Mouse (Mus musculus) forebrain, embryonic 14.5 days (tissue): ENCODE data around the gene Plk2. TPM values are rescaled to one million over a fixed set of nuclear protein-coding genes. Genes with fewer than 3 reads are reported as not detected.

Experiments
- ATAC-seq: fragments of 200-750 bp; cut with Nextera tagmentation; 2 replicates; pipeline ENCODE4 v1.8.0; 2017; ENCODE audit warnings: mild to moderate bottlenecking, moderate library complexity
- DNase-seq: peaks from one replicate; pipeline ENCODE4 v3.0.0-alpha.2; 2015; ENCODE audit warnings: low spot score
- H3K27ac ChIP-seq: fragments of 300-500 bp; sonication (generic); 2 replicates; pipeline ENCODE4 v1.5.1; 2014; ENCODE audit warnings: low read depth, mild to moderate bottlenecking, control low read depth, low read length, moderate library complexity
- H3K27me3 ChIP-seq: fragments of 300-500 bp; sonication (generic); replicated peaks from 2 replicates; pipeline ENCODE4 v1.6.1; 2014; ENCODE audit warnings: low read length, control low read depth, mixed read lengths; ENCODE audit not compliant: control insufficient read depth, insufficient read depth
- H3K36me3 ChIP-seq: fragments of 300-500 bp; sonication (generic); 2 replicates; pipeline ENCODE4 v1.6.1; 2014; ENCODE audit warnings: low read length, control low read depth; ENCODE audit not compliant: control insufficient read depth, insufficient read depth
- H3K4me1 ChIP-seq: fragments of 300-500 bp; sonication (generic); 2 replicates; pipeline ENCODE4 v1.6.1; 2014; ENCODE audit warnings: antibody characterized with exemption, low read length, control low read depth; ENCODE audit not compliant: control insufficient read depth, insufficient read depth
- H3K4me2 ChIP-seq: fragments of 300-500 bp; sonication (generic); 2 replicates; pipeline ENCODE4 v1.6.1; 2014; ENCODE audit warnings: mild to moderate bottlenecking, control low read depth, low read length
- H3K4me3 ChIP-seq: fragments of 300-500 bp; sonication (generic); 2 replicates; pipeline ENCODE4 v1.5.1; 2014; ENCODE audit warnings: low read depth, low read length, control low read depth
- H3K9ac ChIP-seq: fragments of 300-500 bp; sonication (generic); 2 replicates; pipeline ENCODE4 v1.6.1; 2014; ENCODE audit warnings: mild to moderate bottlenecking, low read length, control low read depth, moderate library complexity
- H3K9me3 ChIP-seq: fragments of 300-500 bp; sonication (generic); replicated peaks from 2 replicates; pipeline ENCODE4 v1.6.1; 2016; ENCODE audit warnings: low read length, control low read depth, mixed read lengths; ENCODE audit not compliant: control insufficient read depth
- WGBS: fragments of 180-500 bp; shearing (Covaris S2); extraction: QIAGEN DNeasy Blood & Tissue Kit; methylation state at CpG from one replicate; pipeline ENCODE4 v1.1.7; 2014; 5-methylcytosine and 5-hydroxymethylcytosine counted together
- polyA plus RNA-seq: library from polyadenylated mRNA; unstranded; fragments of >200 nt; fragmentation: Nextera tagmentation; extraction: Ambion mirVana; gene quantifications from 2 replicates; pipeline ENCODE4 v1.2.1, GENCODE M21; 2014

The Plk2 gene
- polyA plus RNA-seq, 1 experiment from 2014 or later = 152 TPM

- Histone ChIP-seq H3K27ac (no peak overlapping the region), H3K9ac (no peak overlapping the region), H3K27me3 (no peaks in the 10 kb centered on the region), H3K4me3 (no peak overlapping the region), H3K9me3 (no peaks in the 10 kb centered on the region), H3K4me1 (no peaks in the 10 kb centered on the region), H3K36me3 (no peaks in the 10 kb centered on the region), H3K4me2 (no peak overlapping the region)
- DNase-seq = no peak
- WGBS = 89% methylated on average over 8 of the region's 8 CpGs
- no peak for ATAC-seq
These were observed 30.8 kb downstream of the Plk2 start for GRCm38 (mm10) chr13:110425512-110426222.

- Histone ChIP-seq H3K4me1 (no peaks in the 10 kb centered on the region), H3K4me2 (no peak overlapping the region), H3K27ac (no peak overlapping the region), H3K9me3 (no peaks in the 10 kb centered on the region), H3K27me3 (no peaks in the 10 kb centered on the region), H3K36me3 (no peaks in the 10 kb centered on the region), H3K9ac (no peak overlapping the region), H3K4me3 (no peak overlapping the region)
- no peak for DNase-seq
- no peak for ATAC-seq
These were observed 36.5 kb downstream of the Plk2 start for GRCm38 (mm10) chr13:110431388-110431787.

GRCm38 (mm10) chr13:110432062-110432566 lies 37.3 kb downstream of the Plk2 start:
- DNase-seq = no peak
- H3K27me3 ChIP-seq = no peaks in the 10 kb centered on the region
- H3K4me3 ChIP-seq = no peak overlapping the region
- ATAC-seq = no peak
- WGBS = 68% methylated on average over 2 of the region's 2 CpGs
- no peak overlapping the region for H3K4me2 ChIP-seq
- no peaks in the 10 kb centered on the region for H3K4me1 ChIP-seq
- no peaks in the 10 kb centered on the region for H3K36me3 ChIP-seq
- no peak overlapping the region for H3K9ac ChIP-seq
- H3K27ac ChIP-seq = no peak overlapping the region
- H3K9me3 ChIP-seq = no peaks in the 10 kb centered on the region

- no peak overlapping the region for H3K27ac ChIP-seq
- no peak overlapping the region for H3K4me2 ChIP-seq
- DNase-seq = no peak
- no peak overlapping the region for H3K9ac ChIP-seq
- no peaks in the 10 kb centered on the region for H3K4me1 ChIP-seq
- H3K4me3 ChIP-seq = no peak overlapping the region
- no peak for ATAC-seq
- H3K27me3 ChIP-seq = no peaks in the 10 kb centered on the region
- H3K9me3 ChIP-seq = no peaks in the 10 kb centered on the region
- H3K36me3 ChIP-seq = no peaks in the 10 kb centered on the region
- 87% methylated on average over 4 of the region's 4 CpGs for WGBS
These were observed 37.8 kb downstream of the Plk2 start for GRCm38 (mm10) chr13:110432613-110433012.

GRCm38 (mm10) chr13:110436692-110437091 lies 41.8 kb downstream of the Plk2 start:
- no peak for DNase-seq
- no peak for ATAC-seq
- Histone ChIP-seq H3K4me3 (no peak overlapping the region), H3K4me1 (no peaks in the 10 kb centered on the region), H3K36me3 (no peaks in the 10 kb centered on the region), H3K9me3 (no peaks in the 10 kb centered on the region), H3K9ac (no peak overlapping the region), H3K27me3 (no peaks in the 10 kb centered on the region), H3K27ac (no peak overlapping the region), H3K4me2 (no peak overlapping the region)
- WGBS = 64% methylated on average over 7 of the region's 7 CpGs

GRCm38 (mm10) chr13:110438624-110439023 lies 43.8 kb downstream of the Plk2 start:
- H3K4me2 ChIP-seq = no peak overlapping the region
- ATAC-seq (no peak), DNase-seq (no peak)

GRCm38 (mm10) chr13:110444335-110444734 lies 49.5 kb downstream of the Plk2 start:
- DNase-seq (no peak), ATAC-seq (no peak)
- Histone ChIP-seq H3K9ac (no peak overlapping the region), H3K9me3 (no peaks in the 10 kb centered on the region), H3K4me2 (no peak overlapping the region), H3K4me3 (no peak overlapping the region), H3K4me1 (no peaks in the 10 kb centered on the region), H3K27ac (no peak overlapping the region), H3K27me3 (no peaks in the 10 kb centered on the region), H3K36me3 (no peaks in the 10 kb centered on the region)
- WGBS = 66% methylated on average over 4 of the region's 4 CpGs

More at GRCm38 (mm10) chr13:110438624-110439023, 43.8 kb downstream of the Plk2 start:
- Histone ChIP-seq H3K9ac (no peak overlapping the region), H3K36me3 (no peaks in the 10 kb centered on the region), H3K27ac (no peak overlapping the region), H3K27me3 (no peaks in the 10 kb centered on the region), H3K9me3 (no peaks in the 10 kb centered on the region), H3K4me1 (no peaks in the 10 kb centered on the region), H3K4me3 (no peak overlapping the region)
- 86% methylated on average over 9 of the region's 9 CpGs for WGBS

- no peak for DNase-seq
- H3K4me3 ChIP-seq = no peak overlapping the region
- no peaks in the 10 kb centered on the region for H3K27me3 ChIP-seq
- H3K9ac ChIP-seq = no peak overlapping the region
- no peaks in the 10 kb centered on the region for H3K9me3 ChIP-seq
- H3K4me1 ChIP-seq = no peaks in the 10 kb centered on the region
- ATAC-seq = no peak
- 48% methylated on average over 3 of the region's 3 CpGs for WGBS
- H3K4me2 ChIP-seq = no peak overlapping the region
- no peak overlapping the region for H3K27ac ChIP-seq
- no peaks in the 10 kb centered on the region for H3K36me3 ChIP-seq
These were observed 50.0 kb downstream of the Plk2 start for GRCm38 (mm10) chr13:110444894-110445293.

GRCm38 (mm10) chr13:110446434-110446833 lies 51.6 kb downstream of the Plk2 start:
- 89% methylated on average over 6 of the region's 6 CpGs for WGBS
- Histone ChIP-seq H3K36me3 (no peaks in the 10 kb centered on the region), H3K4me1 (no peaks in the 10 kb centered on the region), H3K27ac (no peak overlapping the region), H3K4me3 (no peak overlapping the region), H3K27me3 (no peaks in the 10 kb centered on the region), H3K9ac (no peak overlapping the region), H3K4me2 (no peak overlapping the region), H3K9me3 (no peaks in the 10 kb centered on the region)
- DNase-seq (no peak), ATAC-seq (no peak)
